Mouse (Mus musculus): ENCODE data around the gene Bpifb1.

- TF ChIP-seq CTCF (IDR thresholded peaks at IDR 0.05; ENCODE audit: borderline replicate concordance, insufficient read depth, low read depth, low read length) (peak; percentile 53; the same call in 1 of the 2 replicates), POLR2A (IDR thresholded peaks at IDR 0.05; ENCODE audit: borderline replicate concordance, insufficient read depth, low read length) (no peak)
These were observed 18.5 kb downstream of the Bpifb1 start for GRCm38 (mm10) chr2:154209112-154209511.

All from cerebellum, adult 2 months (tissue).